Mouse (Mus musculus) granulocyte monocyte progenitor cell, adult 5-6 weeks (primary cell): ENCODE measurements around the gene Haus2. TPM values are rescaled to one million over a fixed set of nuclear protein-coding genes. Genes with fewer than 3 reads are reported as not detected.
"Not testable (repeated sequence)": the region's sequence is repeated elsewhere in the genome, so short reads cannot be mapped to it uniquely, and the experiment has no call there.

Source experiments
- ATAC-seq: replicated peaks from 2 replicates; pipeline ENCODE4 v1.8.0; 2016; ENCODE audit warnings: mild to moderate bottlenecking, moderate TSS enrichment, inconsistent platforms; ENCODE audit not compliant: poor library complexity, severe bottlenecking
- total RNA-seq, 2 experiments: library from RNA; stranded (forward) in 1 of 2; stranded (reverse) in 1 of 2; fragments of 200-712, 200-1000 nt in 1 of 2; fragments of >200 nt in 1 of 2; fragmentation: Nextera tagmentation in 1 of 2; gene quantifications; 2 replicates each; pipeline ENCODE4 v1.2.3; 2014 to 2017

The Haus2 gene
- total RNA-seq (2014; fragmentation: Nextera tagmentation), result 20.4 and 22.0 TPM in 2 replicates
- total RNA-seq (2017), result 17.9 and 20.8 TPM in 2 replicates

GRCm38 (mm10) chr2:120608830-120609723 is at the start of gene Haus2, which contains the start of gene Lrrc57:
Gene Haus2, plus strand, starts transcription at chr2:120609383.
Gene Lrrc57, minus strand, starts transcription at chr2:120609520.
- ATAC-seq, result peak; percentile 98

GRCm38 (mm10) chr2:120561524-120561923 is 47.7 kb upstream of the Haus2 start:
- no peak for ATAC-seq

- ATAC-seq, result no peak
Observed at GRCm38 (mm10) chr2:120562859-120563234, 46.3 kb upstream of the Haus2 start.

GRCm38 (mm10) chr2:120563235-120563990 is 45.8 kb upstream of the Haus2 start, which contains the start of gene Zfp106:
Gene Zfp106, minus strand, starts transcription at chr2:120563843.
- peak; percentile 62 for ATAC-seq

GRCm38 (mm10) chr2:120564548-120565188 is 44.5 kb upstream of the Haus2 start:
- ATAC-seq, result not testable (repeated sequence)

GRCm38 (mm10) chr2:120565363-120565762 is 43.8 kb upstream of the Haus2 start:
- no peak for ATAC-seq

GRCm38 (mm10) chr2:120566886-120567797 is 42.0 kb upstream of the Haus2 start, which contains the start of gene Snap23:
Gene Snap23, plus strand, starts transcription at chr2:120567671.
- ATAC-seq, result peak; percentile 75

GRCm38 (mm10) chr2:120567798-120568320 is 41.3 kb upstream of the Haus2 start:
- peak; percentile 34 for ATAC-seq

- no peak for ATAC-seq
Observed at GRCm38 (mm10) chr2:120571081-120571480, 38.1 kb upstream of the Haus2 start.

- ATAC-seq, result not testable (repeated sequence)
Observed at GRCm38 (mm10) chr2:120572161-120572560, 37.0 kb upstream of the Haus2 start.

GRCm38 (mm10) chr2:120575121-120575520 is 34.1 kb upstream of the Haus2 start:
- no peak for ATAC-seq

- no peak for ATAC-seq
Observed at GRCm38 (mm10) chr2:120575978-120576377, 33.2 kb upstream of the Haus2 start.

GRCm38 (mm10) chr2:120577799-120578198 is 31.4 kb upstream of the Haus2 start:
- no peak for ATAC-seq

- ATAC-seq, result peak; percentile 96
Observed at GRCm38 (mm10) chr2:120578286-120578685, 30.9 kb upstream of the Haus2 start.

- ATAC-seq, result no peak
Observed at GRCm38 (mm10) chr2:120589759-120590158, 19.4 kb upstream of the Haus2 start.

- no peak for ATAC-seq
Observed at GRCm38 (mm10) chr2:120592227-120592626, 17.0 kb upstream of the Haus2 start.

- no peak for ATAC-seq
Observed at GRCm38 (mm10) chr2:120597734-120598133, 11.4 kb upstream of the Haus2 start.

- no peak for ATAC-seq
Observed at GRCm38 (mm10) chr2:120599506-120599905, 9.7 kb upstream of the Haus2 start.

- no peak for ATAC-seq
Observed at GRCm38 (mm10) chr2:120606021-120606690, 3.0 kb upstream of the Haus2 start.
